Mouse (Mus musculus) lung, postnatal 0 days (tissue): Measurements from ENCODE around the gene Btbd35f23. TPM values are rescaled to one million over a fixed set of nuclear protein-coding genes. Genes with fewer than 3 reads are reported as not detected.
"Not testable (repeated sequence)": the region's sequence is repeated elsewhere in the genome, so short reads cannot be mapped to it uniquely, and the experiment has no call there.

Experiments used
- ATAC-seq: fragments of 200-750 bp; cut with Nextera tagmentation; 2 replicates; pipeline ENCODE4 v1.8.0; 2017; ENCODE audit warnings: moderate library complexity
- DNase-seq: peaks from one replicate; pipeline ENCODE4 v3.0.0-alpha.2; 2016; ENCODE audit warnings: low spot score
- H3K27ac ChIP-seq: fragments of 300-500 bp; sonication (generic); 2 replicates; pipeline ENCODE4 v1.5.1; 2014; ENCODE audit warnings: antibody characterized with exemption, mild to moderate bottlenecking, low read length, mixed read lengths
- H3K27me3 ChIP-seq: fragments of 300-500 bp; sonication (generic); replicated peaks from 2 replicates; pipeline ENCODE4 v1.6.1; 2014; ENCODE audit warnings: low read length, mixed read lengths; ENCODE audit not compliant: insufficient read depth
- H3K36me3 ChIP-seq: fragments of 300-500 bp; sonication (generic); 2 replicates; pipeline ENCODE4 v1.6.1; 2014; ENCODE audit warnings: low read length, mixed read lengths; ENCODE audit not compliant: insufficient read depth
- H3K4me1 ChIP-seq: fragments of 300-500 bp; sonication (generic); 2 replicates; pipeline ENCODE4 v1.6.1; 2014; ENCODE audit warnings: antibody characterized with exemption, low read depth, low read length, mixed read lengths; ENCODE audit not compliant: insufficient read depth
- H3K4me2 ChIP-seq: fragments of 300-500 bp; sonication (generic); replicated peaks from 2 replicates; pipeline ENCODE4 v1.6.1; 2014; ENCODE audit warnings: low read depth, mild to moderate bottlenecking, low read length, moderate library complexity, mixed read lengths
- H3K4me3 ChIP-seq: fragments of 300-500 bp; sonication (generic); 2 replicates; pipeline ENCODE4 v1.5.1; 2014; ENCODE audit warnings: low read depth, low read length
- H3K9ac ChIP-seq: fragments of 300-500 bp; sonication (generic); replicated peaks from 2 replicates; pipeline ENCODE4 v1.6.1; 2014; ENCODE audit warnings: low read depth, mild to moderate bottlenecking
- H3K9me3 ChIP-seq: fragments of 300-500 bp; sonication (generic); 2 replicates; pipeline ENCODE4 v1.6.1; 2016; ENCODE audit warnings: low read length, mixed read lengths
- WGBS: fragments of 180-500 bp; shearing (Covaris S2); extraction: QIAGEN DNeasy Blood & Tissue Kit; methylation state at CpG from one replicate; pipeline ENCODE4 v1.1.7; 2014; 5-methylcytosine and 5-hydroxymethylcytosine counted together
- polyA plus RNA-seq: library from polyadenylated mRNA; unstranded; fragments of >200 nt; fragmentation: Nextera tagmentation; extraction: Ambion mirVana; gene quantifications from 2 replicates; pipeline ENCODE4 v1.2.1, GENCODE M21; 2015

Btbd35f23 gene
- not detected in 2 replicates for polyA plus RNA-seq

DNA sequence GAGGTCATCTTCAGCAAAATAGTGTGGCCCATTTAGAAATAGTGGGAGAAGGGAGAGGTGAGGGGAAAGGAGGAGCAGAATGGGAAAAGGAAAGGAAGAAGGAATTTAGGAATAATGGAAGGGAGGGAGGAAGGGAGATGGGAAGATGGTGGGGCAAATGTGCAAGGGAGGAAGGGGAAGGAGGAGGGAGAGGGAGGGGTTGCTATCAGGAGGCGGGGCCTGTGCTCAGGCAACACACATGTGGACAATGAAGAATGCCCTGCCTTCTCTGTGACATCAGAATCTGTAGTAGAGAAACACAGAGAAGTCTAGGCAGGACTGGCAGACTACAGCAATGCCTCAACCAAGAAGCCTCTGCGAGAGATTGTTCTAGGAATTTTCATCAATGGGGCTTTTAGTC is at the start of gene Btbd35f23:
Gene Btbd35f23 (plus strand): TSS at position 301 of the 400 bp plus-strand sequence.
- WGBS = 89% methylated on average over 1 of the region's 2 CpGs
- not testable (repeated sequence) for H3K4me1 ChIP-seq, H3K36me3 ChIP-seq, H3K4me3 ChIP-seq, H3K27me3 ChIP-seq, H3K4me2 ChIP-seq, ATAC-seq, H3K9me3 ChIP-seq, H3K27ac ChIP-seq, DNase-seq, H3K9ac ChIP-seq

Other genes starting within 250 kb of the Btbd35f23 start
- gene Btbd35f24, start 119.0 kb downstream of the Btbd35f23 start, polyA plus RNA-seq = not detected in 2 replicates